Mouse (Mus musculus) lung, postnatal 36 days (tissue): ENCODE data around the gene Zfp981.
"Not testable (repeated sequence)": the region's sequence is repeated elsewhere in the genome, so short reads cannot be mapped to it uniquely, and the experiment has no call there.

Experiments
- DNase-seq: peaks from one replicate; pipeline ENCODE4 v3.0.0; 2022; ENCODE audit warnings: mixed read lengths

Zfp981 gene

GRCm38 (mm10) chr4:146501727-146502126, at the start of gene Zfp981:
Gene Zfp981 (plus strand): TSS chr4:146502027.
- DNase-seq, result not testable (repeated sequence)

- DNase-seq, result not testable (repeated sequence)
These were observed 49.3 kb upstream of the Zfp981 start for GRCm38 (mm10) chr4:146452576-146452975.

- not testable (repeated sequence) for DNase-seq
These were observed 47.7 kb upstream of the Zfp981 start for GRCm38 (mm10) chr4:146454170-146454569.

GRCm38 (mm10) chr4:146454896-146455295, 46.9 kb upstream of the Zfp981 start:
- no peak for DNase-seq

- no peak for DNase-seq
These were observed 46.5 kb upstream of the Zfp981 start for GRCm38 (mm10) chr4:146455321-146455721.

GRCm38 (mm10) chr4:146456061-146456726, 45.6 kb upstream of the Zfp981 start:
- no peak for DNase-seq

- no peak for DNase-seq
These were observed 44.7 kb upstream of the Zfp981 start for GRCm38 (mm10) chr4:146457126-146457525.

- no peak for DNase-seq
These were observed 44.1 kb upstream of the Zfp981 start for GRCm38 (mm10) chr4:146457720-146458119.

GRCm38 (mm10) chr4:146459822-146460221, 42.0 kb upstream of the Zfp981 start:
- not testable (repeated sequence) for DNase-seq

GRCm38 (mm10) chr4:146460685-146461084, 41.1 kb upstream of the Zfp981 start:
- DNase-seq, result not testable (repeated sequence)

GRCm38 (mm10) chr4:146463649-146464351, 38.0 kb upstream of the Zfp981 start:
- DNase-seq, result not testable (repeated sequence)

GRCm38 (mm10) chr4:146469984-146470383, 31.8 kb upstream of the Zfp981 start:
- not testable (repeated sequence) for DNase-seq

GRCm38 (mm10) chr4:146474181-146474580, 27.6 kb upstream of the Zfp981 start:
- not testable (repeated sequence) for DNase-seq

GRCm38 (mm10) chr4:146474716-146475676, 26.8 kb upstream of the Zfp981 start:
- not testable (repeated sequence) for DNase-seq

- DNase-seq, result not testable (repeated sequence)
These were observed 25.6 kb upstream of the Zfp981 start for GRCm38 (mm10) chr4:146476260-146476659.

- not testable (repeated sequence) for DNase-seq
These were observed 24.9 kb upstream of the Zfp981 start for GRCm38 (mm10) chr4:146476959-146477358.

GRCm38 (mm10) chr4:146480376-146481096, 21.3 kb upstream of the Zfp981 start:
- not testable (repeated sequence) for DNase-seq

GRCm38 (mm10) chr4:146482546-146482945, 19.3 kb upstream of the Zfp981 start:
- DNase-seq, result not testable (repeated sequence)

- DNase-seq, result not testable (repeated sequence)
These were observed 18.1 kb upstream of the Zfp981 start for GRCm38 (mm10) chr4:146483571-146484280.

GRCm38 (mm10) chr4:146484676-146485075, 17.2 kb upstream of the Zfp981 start:
- DNase-seq, result not testable (repeated sequence)

- DNase-seq, result not testable (repeated sequence)
These were observed 16.5 kb upstream of the Zfp981 start for GRCm38 (mm10) chr4:146485183-146485939.
